Mouse (Mus musculus) heart, embryonic 14.5 days (tissue): ENCODE results near the gene Bysl. TPM values are rescaled to one million over a fixed set of nuclear protein-coding genes. Genes with fewer than 3 reads are reported as not detected.
"Not testable (repeated sequence)": the region's sequence is repeated elsewhere in the genome, so short reads cannot be mapped to it uniquely, and the experiment has no call there.

Experiments
- ATAC-seq: fragments of 200-750 bp; cut with Nextera tagmentation; 2 replicates; pipeline ENCODE4 v1.8.0; 2017; ENCODE audit warnings: low read depth, moderate TSS enrichment; ENCODE audit not compliant: insufficient number of reproducible peaks, insufficient read depth, low FRiP score
- H3K27ac ChIP-seq, 2 experiments: fragments of 200-500 bp in 1 of 2; fragments of 300-500 bp in 1 of 2; sonication (generic) in 1 of 2; replicated peaks in 1 of 2; 2 replicates each; pipeline ENCODE4 v1.5.1; 2012 to 2014; ENCODE audit warnings: low read depth in 2 of 2, low read length in 2 of 2, control low read depth in 1 of 2, mild to moderate bottlenecking in 1 of 2, mixed read lengths in 1 of 2; ENCODE audit not compliant: control insufficient read depth in 1 of 2, insufficient read depth in 1 of 2
- H3K27me3 ChIP-seq: fragments of 300-500 bp; sonication (generic); 2 replicates; pipeline ENCODE4 v1.6.1; 2014; ENCODE audit warnings: mild to moderate bottlenecking, low read length, control low read depth; ENCODE audit not compliant: control insufficient read depth, insufficient read depth
- H3K36me3 ChIP-seq: fragments of 300-500 bp; sonication (generic); 2 replicates; pipeline ENCODE4 v1.6.1; 2014; ENCODE audit warnings: mild to moderate bottlenecking, control low read depth, low read length, mixed read lengths; ENCODE audit not compliant: control insufficient read depth, insufficient read depth
- H3K4me1 ChIP-seq, 2 experiments: fragments of 200-500 bp in 1 of 2; fragments of 300-500 bp in 1 of 2; sonication (generic) in 1 of 2; 2 replicates each; pipeline ENCODE4 v1.6.1; 2012 to 2014; ENCODE audit warnings: low read length in 2 of 2, control low read depth in 1 of 2, mixed read lengths in 1 of 2; ENCODE audit not compliant: control insufficient read depth in 2 of 2, insufficient read depth in 2 of 2
- H3K4me2 ChIP-seq: fragments of 300-500 bp; sonication (generic); 2 replicates; pipeline ENCODE4 v1.6.1; 2014; ENCODE audit warnings: mild to moderate bottlenecking, low read length
- H3K4me3 ChIP-seq, 2 experiments: fragments of 200-500 bp in 1 of 2; fragments of 300-500 bp in 1 of 2; sonication (generic) in 1 of 2; 2 replicates each; pipeline ENCODE4 v1.5.1; 2012 to 2014; ENCODE audit warnings: low read length in 2 of 2, mild to moderate bottlenecking in 2 of 2, control low read depth in 1 of 2, low read depth in 1 of 2, moderate library complexity in 1 of 2; ENCODE audit not compliant: control insufficient read depth in 1 of 2, insufficient read depth in 1 of 2
- H3K9ac ChIP-seq: fragments of 300-500 bp; sonication (generic); 2 replicates; pipeline ENCODE4 v1.6.1; 2014; ENCODE audit warnings: mild to moderate bottlenecking, low read length
- H3K9me3 ChIP-seq: fragments of 300-500 bp; sonication (generic); 2 replicates; pipeline ENCODE4 v1.6.1; 2016; ENCODE audit warnings: low read length, control low read depth; ENCODE audit not compliant: control insufficient read depth
- WGBS: fragments of 180-500 bp; shearing (Covaris S2); extraction: QIAGEN DNeasy Blood & Tissue Kit; methylation state at CpG from one replicate; pipeline ENCODE4 v1.1.7; 2014; 5-methylcytosine and 5-hydroxymethylcytosine counted together
- polyA plus RNA-seq: library from polyadenylated mRNA; unstranded; fragments of >200 nt; fragmentation: Nextera tagmentation; extraction: Ambion mirVana; gene quantifications from 2 replicates; pipeline ENCODE4 v1.2.1, GENCODE M21; 2014

Gene Bysl
- 18.3 and 18.7 TPM in 2 replicates for polyA plus RNA-seq

DNA sequence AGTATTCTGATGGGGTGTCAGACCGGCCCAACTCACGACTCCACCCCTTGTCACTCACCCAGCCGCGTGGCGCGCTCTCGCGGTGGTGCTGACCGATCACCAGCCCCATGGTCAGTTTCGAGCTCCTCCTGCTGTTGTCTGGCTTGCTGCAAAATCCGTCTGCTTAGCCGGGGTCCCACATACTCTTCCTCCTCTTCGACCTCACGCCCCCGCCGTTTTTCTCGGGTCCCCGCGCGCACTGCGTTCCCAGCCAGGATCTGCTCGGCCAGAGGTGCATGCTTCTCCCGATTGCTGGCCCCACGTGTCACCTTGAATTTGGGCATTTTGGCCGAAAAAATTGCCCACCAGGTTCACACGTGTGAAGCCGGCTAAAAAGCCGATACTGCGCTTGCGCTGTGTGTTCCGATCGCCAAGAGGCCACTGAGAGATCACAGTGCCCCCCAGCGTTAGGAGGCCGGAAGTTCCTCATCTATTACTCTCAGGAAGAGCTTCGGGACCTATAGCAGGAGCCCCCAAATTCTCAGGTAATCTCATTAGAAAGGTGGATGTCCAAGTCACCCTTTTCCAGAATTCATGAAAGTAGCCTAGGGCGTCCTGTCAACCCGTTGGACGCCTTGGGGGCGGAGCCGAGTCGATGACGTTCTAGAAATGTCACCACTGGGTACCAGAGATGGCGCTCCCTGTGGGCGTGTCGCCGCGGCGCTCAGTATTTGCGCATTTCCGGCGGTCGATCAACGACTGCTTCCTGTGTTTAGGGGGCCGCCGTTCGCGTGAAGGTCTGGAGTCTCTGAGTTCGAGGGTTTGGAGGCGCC, at the start of gene Bysl, which contains the start of the genes Med20 and Gm20517:
Gene Bysl, minus strand, starts transcription at position 644 of the 812 bp plus-strand sequence.
Gene Med20, plus strand, starts transcription at position 734 of the 812 bp plus-strand sequence.
Gene Gm20517, plus strand, starts transcription at position 741 of the 812 bp plus-strand sequence.
- Histone ChIP-seq H3K36me3 (peaks cover 64% of the 10 kb centered on the region), H3K4me2 (peak within 1 kb of the TSS; percentile 90), H3K27me3 (no peaks in the 10 kb centered on the region), H3K27ac (peak within 1 kb of the TSS; percentile 45 to 80), H3K4me3 (peak within 1 kb of the TSS; percentile 74 to 91), H3K9me3 (no peaks in the 10 kb centered on the region), H3K4me1 (peaks cover 6 to 23% of the 10 kb centered on the region in 2 experiments; a peak in 3 of 4 replicates), H3K9ac (peak within 1 kb of the TSS; percentile 85)
- under 1% methylated on average over 59 of the region's 59 CpGs for WGBS
- peak; percentile 91 for ATAC-seq

DNA sequence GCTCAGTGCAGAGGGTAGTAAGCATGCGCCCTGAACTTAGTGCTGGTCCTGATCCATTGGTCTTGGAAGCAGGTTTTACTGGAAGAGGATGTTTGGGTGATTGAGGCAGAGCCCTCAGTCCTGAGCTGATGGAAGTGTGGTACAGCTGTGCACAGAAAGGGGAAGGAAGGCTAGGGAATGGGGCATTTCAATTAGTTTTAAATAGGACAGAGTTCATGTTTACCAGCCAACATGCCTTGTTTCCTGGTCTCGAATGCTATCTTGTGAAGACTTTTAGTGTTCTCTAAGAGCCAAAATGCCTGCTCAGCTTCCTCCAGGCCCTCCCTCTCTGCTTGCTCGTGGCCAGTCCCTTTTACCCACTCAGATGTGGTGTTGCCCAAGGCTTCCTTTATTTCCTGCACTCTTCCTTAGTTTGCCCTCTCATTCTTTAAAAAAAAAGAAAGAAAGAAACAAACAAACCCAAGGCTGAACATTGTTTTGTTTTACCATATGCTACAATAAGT, 47.5 kb upstream of the Bysl start:
- 87% methylated on average over 3 of the region's 3 CpGs for WGBS
- H3K9ac ChIP-seq = no peak overlapping the region
- ATAC-seq = no peak

DNA sequence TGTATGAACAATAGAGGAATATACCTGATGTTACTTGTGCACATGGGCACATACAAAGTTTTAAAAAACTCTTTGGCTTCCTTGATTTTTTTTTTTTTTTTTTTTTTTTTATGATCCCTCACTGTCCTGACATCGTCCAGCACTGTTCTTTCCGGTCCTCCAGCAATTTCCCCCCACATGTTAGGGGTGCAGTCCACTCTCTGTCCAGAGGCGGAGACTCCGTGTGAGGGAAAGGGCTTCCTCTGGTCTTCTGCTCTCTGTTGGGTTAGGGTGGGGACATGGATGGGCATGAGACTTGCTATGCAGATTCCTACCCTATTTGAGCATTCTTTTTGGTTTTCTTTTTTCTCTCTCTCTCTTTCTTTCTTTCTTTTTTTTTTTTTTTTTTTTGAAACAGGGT, 46.6 kb upstream of the Bysl start:
- Histone ChIP-seq H3K9ac (no peak overlapping the region), H3K27me3 (no peaks in the 10 kb centered on the region), H3K4me3 (no peak overlapping the region), H3K9me3 (no peaks in the 10 kb centered on the region), H3K4me2 (no peak overlapping the region), H3K4me1 (no peaks in the 10 kb centered on the region), H3K27ac (no peak overlapping the region), H3K36me3 (peaks cover 3% of the 10 kb centered on the region; the same call in 1 of the 2 replicates)
- no peak for ATAC-seq
- 80% methylated on average over 4 of the region's 4 CpGs for WGBS

More for the DNA sequence above, 47.5 kb upstream of the Bysl start:
- H3K4me3 ChIP-seq = no peak overlapping the region
- no peaks in the 10 kb centered on the region for H3K9me3 ChIP-seq
- H3K27ac ChIP-seq = no peak overlapping the region
- H3K27me3 ChIP-seq = no peaks in the 10 kb centered on the region
- no peaks in the 10 kb centered on the region for H3K4me1 ChIP-seq
- H3K4me2 ChIP-seq = no peak overlapping the region
- peaks cover 3% of the 10 kb centered on the region; the same call in 1 of the 2 replicates for H3K36me3 ChIP-seq

DNA sequence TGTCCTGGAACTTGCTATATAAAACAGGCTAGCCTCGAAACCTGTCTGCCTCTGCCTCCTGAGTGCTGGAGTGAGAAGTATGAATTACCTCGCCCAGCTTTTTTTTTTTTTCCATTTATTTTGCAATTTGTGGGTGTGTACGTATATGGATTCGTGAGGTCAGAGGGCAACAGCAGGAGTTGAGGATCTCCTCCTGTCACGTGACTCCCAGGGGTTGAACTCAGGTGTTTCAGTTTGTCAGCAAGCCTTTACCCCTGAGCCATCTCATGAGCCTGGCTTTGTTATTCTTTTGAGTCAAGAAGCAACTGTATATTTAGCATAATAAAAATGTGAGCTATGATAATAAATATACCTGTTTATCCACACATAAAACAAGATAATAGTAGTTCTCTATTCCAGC, 44.4 kb upstream of the Bysl start:
- Histone ChIP-seq H3K9ac (no peak overlapping the region), H3K4me2 (no peak overlapping the region), H3K4me3 (no peak overlapping the region), H3K36me3 (peaks cover 5% of the 10 kb centered on the region), H3K27ac (no peak overlapping the region), H3K27me3 (no peaks in the 10 kb centered on the region), H3K9me3 (no peaks in the 10 kb centered on the region), H3K4me1 (no peaks in the 10 kb centered on the region)
- ATAC-seq = no peak
- 81% methylated on average over 5 of the region's 5 CpGs for WGBS

DNA sequence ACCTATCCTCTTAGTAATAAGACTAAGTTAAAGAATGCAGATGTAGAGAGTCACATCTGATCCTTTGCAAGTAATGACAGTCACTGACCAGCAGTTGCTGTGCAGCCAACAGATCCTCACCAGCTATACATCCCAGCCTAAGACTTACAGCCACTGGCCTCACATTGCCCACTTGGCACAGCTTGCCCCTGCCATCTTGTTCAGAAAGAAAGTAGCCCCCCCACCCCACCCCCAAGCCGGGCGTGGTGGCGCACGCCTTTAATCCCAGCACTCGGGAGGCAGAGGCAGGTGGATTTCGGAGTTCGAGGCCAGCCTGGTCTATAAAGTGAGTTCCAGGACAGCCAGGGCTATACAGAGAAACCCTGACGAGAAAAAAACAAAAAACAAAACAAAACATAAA, 43.1 kb upstream of the Bysl start:
- 90% methylated on average over 8 of the region's 8 CpGs for WGBS
- ATAC-seq, H3K27me3 ChIP-seq: not testable (repeated sequence)

DNA sequence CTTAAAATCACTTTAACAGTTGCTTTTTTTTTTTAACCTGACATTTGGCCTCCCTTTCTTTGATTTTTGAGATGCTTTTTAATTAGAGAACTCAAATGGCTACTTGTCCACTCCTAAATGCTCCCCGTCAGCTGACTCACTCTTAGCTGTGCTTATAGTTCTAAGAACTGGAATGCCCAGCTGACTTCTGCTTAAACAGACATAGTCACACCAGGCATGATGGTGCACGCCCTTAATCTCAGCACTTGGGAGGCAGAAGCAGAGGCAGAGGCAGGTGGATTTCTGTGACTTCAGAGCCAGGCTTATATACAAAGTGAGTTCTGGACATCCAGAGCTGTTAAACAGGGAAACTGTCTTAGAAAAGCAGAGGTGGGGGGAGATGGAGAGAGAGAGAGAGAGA, 40.7 kb upstream of the Bysl start:
- no peak for ATAC-seq
- H3K9ac ChIP-seq = no peak overlapping the region
- 80% methylated on average over 2 of the region's 2 CpGs for WGBS
- H3K4me1 ChIP-seq = no peaks in the 10 kb centered on the region
- no peaks in the 10 kb centered on the region for H3K9me3 ChIP-seq
- H3K4me3 ChIP-seq = no peak overlapping the region
- no peaks in the 10 kb centered on the region for H3K27me3 ChIP-seq
- no peak overlapping the region for H3K4me2 ChIP-seq
- H3K36me3 ChIP-seq = peaks cover 11% of the 10 kb centered on the region
- no peak overlapping the region for H3K27ac ChIP-seq

More for the DNA sequence above, 43.1 kb upstream of the Bysl start:
- not testable (repeated sequence) for H3K4me2 ChIP-seq, H3K4me1 ChIP-seq, H3K9ac ChIP-seq, H3K9me3 ChIP-seq, H3K4me3 ChIP-seq, H3K27ac ChIP-seq
- H3K36me3 ChIP-seq = peaks cover 11% of the 10 kb centered on the region

DNA sequence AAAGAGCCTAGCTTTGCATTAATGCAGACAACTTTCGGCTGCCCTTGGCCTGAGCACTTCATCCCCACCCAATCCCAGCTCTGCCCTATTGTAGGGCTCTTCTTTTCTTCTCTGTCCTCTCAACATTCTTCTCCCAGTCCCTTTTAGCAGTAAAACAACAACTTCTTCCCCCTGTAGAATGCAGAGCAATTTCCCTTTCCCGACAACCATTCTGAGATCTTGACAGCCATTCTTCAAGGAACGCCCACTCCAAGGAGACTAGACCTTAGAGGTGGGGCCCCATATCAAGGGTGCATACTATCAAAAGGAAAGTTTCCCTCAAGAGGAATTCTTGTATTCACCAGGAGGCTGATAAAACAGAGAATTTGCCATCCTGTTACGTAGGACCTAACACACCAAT, 37.7 kb upstream of the Bysl start:
- Histone ChIP-seq H3K27ac (no peak overlapping the region), H3K9ac (no peak overlapping the region), H3K27me3 (no peaks in the 10 kb centered on the region), H3K4me2 (no peak overlapping the region), H3K36me3 (peaks cover 8% of the 10 kb centered on the region), H3K4me1 (no peaks in the 10 kb centered on the region), H3K9me3 (no peaks in the 10 kb centered on the region), H3K4me3 (no peak overlapping the region)
- no peak for ATAC-seq
- 66% methylated on average over 4 of the region's 4 CpGs for WGBS
